Mouse (Mus musculus) common myeloid progenitor, adult 5-6 weeks (primary cell): ENCODE data around the gene 4930502E18Rik. TPM values are rescaled to one million over a fixed set of nuclear protein-coding genes. Genes with fewer than 3 reads are reported as not detected.
A peak's percentile ranks its signal among the peaks of the same experiment; 100 is the strongest.
"Not testable (repeated sequence)": the region's sequence is repeated elsewhere in the genome, so short reads cannot be mapped to it uniquely, and the experiment has no call there.

Experiments
- ATAC-seq: replicated peaks from 2 replicates; pipeline ENCODE4 v1.8.0; 2016; ENCODE audit warnings: low read depth, mild to moderate bottlenecking, moderate TSS enrichment, inconsistent platforms; ENCODE audit not compliant: poor library complexity, severe bottlenecking
- total RNA-seq: library from RNA; stranded (forward); fragments of 200-1000, 187-1606 nt; gene quantifications from 2 replicates; pipeline ENCODE4 v1.2.3, GENCODE M21; 2017

The 4930502E18Rik gene
- not detected in 2 replicates for total RNA-seq

GRCm38 (mm10) chrX:53724596-53724995 lies at the start of gene 4930502E18Rik:
Gene 4930502E18Rik (plus strand): TSS chrX:53724826.
- ATAC-seq: no peak

GRCm38 (mm10) chrX:53676943-53677342 lies 47.7 kb upstream of the 4930502E18Rik start:
- peak; percentile 76 for ATAC-seq

GRCm38 (mm10) chrX:53682650-53683049 lies 42.0 kb upstream of the 4930502E18Rik start:
- ATAC-seq: not testable (repeated sequence)

- not testable (repeated sequence) for ATAC-seq
These were observed 40.0 kb upstream of the 4930502E18Rik start for GRCm38 (mm10) chrX:53684676-53685075.

GRCm38 (mm10) chrX:53692065-53692464 lies 32.6 kb upstream of the 4930502E18Rik start:
- no peak for ATAC-seq

GRCm38 (mm10) chrX:53693141-53693540 lies 31.5 kb upstream of the 4930502E18Rik start:
- 0 out of 2 replicates have a peak, but pooled peaks have one; percentile 42 for ATAC-seq

- ATAC-seq: no peak
These were observed 30.4 kb upstream of the 4930502E18Rik start for GRCm38 (mm10) chrX:53694008-53694777.

- ATAC-seq: no peak
These were observed 25.4 kb upstream of the 4930502E18Rik start for GRCm38 (mm10) chrX:53699225-53699624.

GRCm38 (mm10) chrX:53702673-53703072 lies 22.0 kb upstream of the 4930502E18Rik start:
- no peak for ATAC-seq

- ATAC-seq: no peak
These were observed 8.7 kb upstream of the 4930502E18Rik start for GRCm38 (mm10) chrX:53715942-53716322.

GRCm38 (mm10) chrX:53716323-53717182 lies 8.1 kb upstream of the 4930502E18Rik start:
- peak; percentile 71 for ATAC-seq

GRCm38 (mm10) chrX:53728967-53729366 lies 4.3 kb downstream of the 4930502E18Rik start:
- no peak for ATAC-seq

GRCm38 (mm10) chrX:53752851-53753250 lies 28.2 kb downstream of the 4930502E18Rik start:
- ATAC-seq: 0 out of 2 replicates have a peak, but pooled peaks have one; percentile 47

GRCm38 (mm10) chrX:53757736-53758135 lies 33.1 kb downstream of the 4930502E18Rik start, which contains the start of gene 1700013H16Rik:
Gene 1700013H16Rik (minus strand): TSS chrX:53757831.
- ATAC-seq: no peak

- no peak for ATAC-seq
These were observed 51.6 kb downstream of the 4930502E18Rik start, which contains the start of gene Zfp36l3 for GRCm38 (mm10) chrX:53776276-53776675. Gene Zfp36l3 (minus strand): TSS chrX:53776394.

Other genes starting within 250 kb of the 4930502E18Rik start
- 2.0 and 6.6 TPM in 2 replicates for gene Rtl8c, start 116.8 kb upstream of the 4930502E18Rik start, total RNA-seq
- not detected in 2 replicates for gene Gm14597, start 115.8 kb upstream of the 4930502E18Rik start, total RNA-seq
- gene Rtl8a, start 81.1 kb upstream of the 4930502E18Rik start, total RNA-seq: 4.4 TPM in 1 of 2 replicates, not detected in the other
- 1.3 and 10.3 TPM in 2 replicates for gene Rtl8b, start 54.4 kb upstream of the 4930502E18Rik start, total RNA-seq
- gene 1700013H16Rik, start 33.0 kb downstream of the 4930502E18Rik start, total RNA-seq: not detected in 2 replicates
- not detected in 2 replicates for gene Zfp36l3, start 51.6 kb downstream of the 4930502E18Rik start, total RNA-seq
- 3.6 and 5.8 TPM in 2 replicates for gene Xlr, start 72.9 kb downstream of the 4930502E18Rik start, total RNA-seq